Mouse (Mus musculus) forebrain, embryonic 13.5 days (tissue): Measurements from ENCODE around the gene Kirrel3. TPM values are rescaled to one million over a fixed set of nuclear protein-coding genes. Genes with fewer than 3 reads are reported as not detected.
A peak's percentile ranks its signal among the peaks of the same experiment; 100 is the strongest.

Experiments
- ATAC-seq: fragments of 200-750 bp; cut with Nextera tagmentation; 2 replicates; pipeline ENCODE4 v1.8.0; 2017
- H3K27ac ChIP-seq: fragments of 300-500 bp; sonication (generic); 2 replicates; pipeline ENCODE4 v1.5.1; 2015; ENCODE audit warnings: inconsistent platforms, mild to moderate bottlenecking, moderate library complexity
- H3K27me3 ChIP-seq: fragments of 300-500 bp; sonication (generic); 2 replicates; pipeline ENCODE4 v1.6.1; 2015; ENCODE audit warnings: mild to moderate bottlenecking, inconsistent platforms
- H3K36me3 ChIP-seq: fragments of 300-500 bp; sonication (generic); 2 replicates; pipeline ENCODE4 v1.6.1; 2015; ENCODE audit warnings: mild to moderate bottlenecking, inconsistent platforms; ENCODE audit not compliant: poor library complexity, severe bottlenecking
- H3K4me1 ChIP-seq: fragments of 300-500 bp; sonication (generic); 2 replicates; pipeline ENCODE4 v1.6.1; 2015; ENCODE audit warnings: inconsistent platforms
- H3K4me2 ChIP-seq: fragments of 300-500 bp; sonication (generic); 2 replicates; pipeline ENCODE4 v1.6.1; 2015; ENCODE audit warnings: inconsistent platforms, mild to moderate bottlenecking, moderate library complexity
- H3K4me3 ChIP-seq: fragments of 300-500 bp; sonication (generic); 2 replicates; pipeline ENCODE4 v1.5.1; 2015; ENCODE audit warnings: mild to moderate bottlenecking, inconsistent platforms
- H3K9ac ChIP-seq: fragments of 300-500 bp; sonication (generic); 2 replicates; pipeline ENCODE4 v1.6.1; 2015; ENCODE audit warnings: mild to moderate bottlenecking, inconsistent platforms
- H3K9me3 ChIP-seq: fragments of 300-500 bp; sonication (generic); replicated peaks from 2 replicates; pipeline ENCODE4 v1.6.1; 2016; ENCODE audit warnings: inconsistent platforms
- WGBS: fragments of 180-500 bp; shearing (Covaris S2); methylation state at CpG from one replicate; pipeline ENCODE4 v1.1.7; 2015; 5-methylcytosine and 5-hydroxymethylcytosine counted together
- polyA plus RNA-seq: library from polyadenylated mRNA; unstranded; fragments of >200 nt; fragmentation: Nextera tagmentation; extraction: Ambion mirVana; gene quantifications from 2 replicates; pipeline ENCODE4 v1.2.1, GENCODE M21; 2015

Kirrel3 gene
- polyA plus RNA-seq, 1 experiment from 2014 or later: 17.1 TPM

DNA sequence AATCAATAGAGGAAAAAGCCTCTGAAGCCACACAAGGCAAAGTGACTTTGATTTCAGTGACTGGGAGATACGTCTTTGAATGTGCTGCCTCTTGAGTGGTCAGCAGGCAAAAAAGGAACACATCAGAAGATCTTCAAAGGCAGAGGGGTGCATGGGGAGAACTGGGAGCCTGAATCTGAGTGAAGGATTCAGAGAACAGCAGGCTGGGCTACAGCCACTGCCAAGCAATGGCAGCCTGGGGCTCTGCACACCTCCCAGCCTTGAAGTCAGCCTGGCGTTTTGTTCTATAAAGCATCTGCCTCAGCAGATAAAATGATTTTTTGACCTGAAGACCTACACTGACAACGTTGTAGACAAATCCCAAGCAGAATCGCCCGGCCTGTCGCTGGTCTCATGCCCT lies 93.5 kb downstream of the Kirrel3 start:
- peak; percentile 38; the same call in 1 of the 2 replicates for ATAC-seq
- WGBS: 85% methylated on average over 6 of the region's 6 CpGs
- Histone ChIP-seq H3K4me3 (no peak overlapping the region), H3K9ac (no peak overlapping the region), H3K36me3 (no peaks in the 10 kb centered on the region), H3K4me1 (peaks cover 13% of the 10 kb centered on the region), H3K4me2 (no peak overlapping the region), H3K27ac (no peak overlapping the region), H3K27me3 (0 out of 2 replicates have a peak, but pooled peaks cover 2% of the 10 kb centered on the region), H3K9me3 (no peaks in the 10 kb centered on the region)

DNA sequence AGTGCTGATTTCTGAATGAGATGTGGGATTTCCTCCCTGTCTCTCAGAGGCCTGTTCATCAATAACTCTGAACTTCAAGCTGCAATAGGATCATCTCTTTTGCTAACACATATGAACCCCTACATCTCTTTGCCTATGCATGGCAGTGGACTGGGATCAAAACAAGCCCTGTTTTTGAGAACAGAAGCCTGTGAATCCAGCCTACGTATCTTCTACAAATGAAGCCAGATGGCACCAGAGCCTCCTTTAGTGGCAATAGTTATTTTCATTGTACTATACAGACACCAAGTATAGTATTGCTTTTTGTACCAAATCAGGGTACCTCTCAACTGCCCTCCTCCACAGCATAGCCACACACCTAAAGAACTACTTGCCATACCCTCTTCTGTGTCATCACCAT lies 94.4 kb downstream of the Kirrel3 start:
- Histone ChIP-seq H3K36me3 (no peaks in the 10 kb centered on the region), H3K27me3 (0 out of 2 replicates have a peak, but pooled peaks cover 2% of the 10 kb centered on the region), H3K4me2 (no peak overlapping the region), H3K9me3 (no peaks in the 10 kb centered on the region), H3K9ac (no peak overlapping the region), H3K4me1 (peaks cover 13% of the 10 kb centered on the region), H3K4me3 (no peak overlapping the region), H3K27ac (no peak overlapping the region)
- no peak for ATAC-seq
- 87% methylated on average over 1 of the region's 1 CpGs for WGBS

DNA sequence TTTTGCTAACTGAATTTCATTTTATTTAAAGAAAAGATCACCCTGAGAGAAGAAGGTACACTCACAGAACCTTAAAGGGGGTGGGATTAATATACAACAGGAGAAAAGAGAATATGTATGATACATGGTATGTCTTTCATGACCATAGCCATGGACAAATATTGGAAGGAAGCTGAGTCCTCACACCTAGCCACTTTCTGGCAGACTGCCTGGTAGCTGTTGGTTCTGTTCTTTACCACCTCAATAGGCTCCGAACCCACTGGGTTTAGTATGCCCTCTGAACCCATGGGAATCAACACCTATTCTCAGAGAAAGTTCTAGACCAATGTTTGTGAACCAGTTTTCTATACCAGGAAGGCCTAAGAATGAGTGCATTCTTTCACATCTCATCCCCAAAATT lies 96.8 kb downstream of the Kirrel3 start:
- ATAC-seq: no peak
- H3K4me3 ChIP-seq: no peak overlapping the region
- H3K9ac ChIP-seq: no peak overlapping the region
- no peaks in the 10 kb centered on the region for H3K36me3 ChIP-seq
- H3K4me2 ChIP-seq: no peak overlapping the region
- peaks cover 13% of the 10 kb centered on the region for H3K4me1 ChIP-seq
- H3K9me3 ChIP-seq: no peaks in the 10 kb centered on the region
- 85% methylated on average over 1 of the region's 1 CpGs for WGBS
- H3K27me3 ChIP-seq: 0 out of 2 replicates have a peak, but pooled peaks cover 2% of the 10 kb centered on the region
- no peak overlapping the region for H3K27ac ChIP-seq

DNA sequence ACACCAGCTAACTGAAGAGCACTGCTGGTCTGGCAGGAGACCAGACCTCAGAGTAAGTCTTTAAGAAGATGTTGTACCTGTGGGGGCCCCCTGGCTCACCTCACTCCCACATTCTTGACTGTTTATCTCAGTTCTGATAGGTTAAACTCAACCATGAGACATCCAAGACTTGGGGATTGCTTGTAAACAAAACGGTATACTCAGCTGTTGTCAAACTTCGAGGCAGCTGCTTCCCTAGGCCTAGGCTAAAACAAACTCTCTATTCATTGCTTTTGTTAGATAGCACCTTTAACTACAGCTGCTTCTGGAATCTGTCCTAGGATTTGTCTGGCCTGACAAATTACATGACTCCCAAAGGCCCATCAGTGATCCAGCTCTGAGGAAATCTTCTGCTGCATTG lies 99.8 kb downstream of the Kirrel3 start:
- no peaks in the 10 kb centered on the region for H3K9me3 ChIP-seq
- H3K4me2 ChIP-seq: no peak overlapping the region
- H3K27me3 ChIP-seq: no peaks in the 10 kb centered on the region
- H3K27ac ChIP-seq: no peak overlapping the region
- ATAC-seq: no peak
- H3K4me3 ChIP-seq: no peak overlapping the region
- H3K36me3 ChIP-seq: no peaks in the 10 kb centered on the region
- H3K9ac ChIP-seq: no peak overlapping the region
- H3K4me1 ChIP-seq: 0 out of 2 replicates have a peak, but pooled peaks cover 4% of the 10 kb centered on the region
- WGBS: 58% methylated on average over 2 of the region's 2 CpGs

DNA sequence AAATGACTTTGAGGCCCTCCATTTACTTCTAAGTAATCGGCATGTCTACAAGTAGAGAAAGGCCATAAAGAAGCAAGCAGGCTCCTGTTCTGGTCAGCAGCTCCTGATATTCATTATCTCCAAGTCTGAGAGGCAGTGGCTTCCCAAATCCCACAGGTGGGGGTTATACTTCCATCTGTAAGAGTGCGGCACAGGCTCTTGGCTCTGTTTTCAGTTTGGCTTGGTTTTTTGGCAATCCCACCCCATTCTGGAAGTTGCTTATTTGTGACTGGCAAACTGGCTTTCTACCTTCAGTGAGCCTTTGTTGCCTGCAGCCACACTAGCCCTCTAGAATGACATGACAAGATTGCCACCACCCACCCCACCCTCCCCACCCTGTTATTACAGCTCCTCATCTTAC lies 100.4 kb downstream of the Kirrel3 start:
- H3K27me3 ChIP-seq: no peaks in the 10 kb centered on the region
- H3K36me3 ChIP-seq: no peaks in the 10 kb centered on the region
- H3K27ac ChIP-seq: no peak overlapping the region
- H3K4me3 ChIP-seq: no peak overlapping the region
- no peaks in the 10 kb centered on the region for H3K9me3 ChIP-seq
- no peak overlapping the region for H3K9ac ChIP-seq
- H3K4me2 ChIP-seq: no peak overlapping the region
- 76% methylated on average over 2 of the region's 2 CpGs for WGBS
- H3K4me1 ChIP-seq: 0 out of 2 replicates have a peak, but pooled peaks cover 4% of the 10 kb centered on the region
- ATAC-seq: no peak

DNA sequence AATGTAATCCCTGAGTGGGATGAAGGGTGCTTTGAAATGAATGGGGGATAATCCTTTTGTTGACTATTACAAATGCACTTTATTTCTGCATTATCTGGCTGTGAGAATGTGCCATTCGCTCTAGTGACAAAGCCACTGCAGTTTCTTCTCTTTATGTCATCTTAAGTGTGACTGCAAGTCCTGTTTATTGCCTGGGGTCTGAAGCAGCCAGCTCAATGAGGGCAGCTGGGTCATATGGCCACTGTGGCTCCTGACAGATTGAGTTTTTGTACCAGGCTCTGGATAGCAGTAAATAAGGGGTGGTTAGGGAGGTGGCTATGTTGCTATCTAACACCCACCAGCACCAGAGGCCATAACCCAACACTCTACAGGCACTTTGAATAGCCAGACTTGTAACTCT lies 104.1 kb downstream of the Kirrel3 start:
- no peak for ATAC-seq
- H3K27ac ChIP-seq: no peak overlapping the region
- no peaks in the 10 kb centered on the region for H3K27me3 ChIP-seq
- H3K9ac ChIP-seq: no peak overlapping the region
- no peaks in the 10 kb centered on the region for H3K36me3 ChIP-seq
- no peak overlapping the region for H3K4me3 ChIP-seq
- H3K9me3 ChIP-seq: no peaks in the 10 kb centered on the region
- 37% methylated on average over 1 of the region's 1 CpGs for WGBS
- H3K4me1 ChIP-seq: peaks cover 12% of the 10 kb centered on the region; the same call in 1 of the 2 replicates
- no peak overlapping the region for H3K4me2 ChIP-seq

DNA sequence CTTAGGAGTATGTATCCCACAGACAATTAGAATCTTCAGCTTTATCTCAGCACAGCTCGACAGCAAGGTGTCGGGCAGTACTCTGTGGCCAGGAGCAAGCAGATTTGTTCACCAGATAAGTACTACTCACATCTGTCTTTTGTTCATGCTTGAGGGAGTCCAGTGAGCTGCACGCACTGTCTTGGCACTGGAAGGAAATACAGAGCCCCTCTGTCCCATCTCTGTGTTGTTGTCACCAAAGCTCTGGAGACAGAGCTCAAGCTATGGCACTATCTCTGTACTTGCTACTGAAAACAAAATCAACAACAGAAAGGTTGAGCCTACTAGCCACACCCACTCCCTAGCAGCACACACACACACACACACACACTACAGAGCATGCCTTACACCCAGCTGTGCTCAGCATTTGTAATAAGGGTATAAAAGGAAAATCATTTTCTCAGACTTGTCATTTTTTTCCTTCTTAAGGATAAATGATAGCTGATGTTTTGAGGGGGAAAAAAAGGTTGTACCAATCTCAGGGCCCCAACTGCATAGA lies 106.4 kb downstream of the Kirrel3 start:
- Histone ChIP-seq H3K9ac (no peak overlapping the region), H3K4me1 (peaks cover 12% of the 10 kb centered on the region; the same call in 1 of the 2 replicates), H3K27ac (peak overlapping the region; percentile 41; the same call in 1 of the 2 replicates), H3K36me3 (no peaks in the 10 kb centered on the region), H3K4me2 (no peak overlapping the region), H3K27me3 (no peaks in the 10 kb centered on the region), H3K9me3 (no peaks in the 10 kb centered on the region), H3K4me3 (no peak overlapping the region)
- WGBS: 47% methylated on average over 3 of the region's 3 CpGs
- ATAC-seq: 0 out of 2 replicates have a peak, but pooled peaks have one; percentile 45

DNA sequence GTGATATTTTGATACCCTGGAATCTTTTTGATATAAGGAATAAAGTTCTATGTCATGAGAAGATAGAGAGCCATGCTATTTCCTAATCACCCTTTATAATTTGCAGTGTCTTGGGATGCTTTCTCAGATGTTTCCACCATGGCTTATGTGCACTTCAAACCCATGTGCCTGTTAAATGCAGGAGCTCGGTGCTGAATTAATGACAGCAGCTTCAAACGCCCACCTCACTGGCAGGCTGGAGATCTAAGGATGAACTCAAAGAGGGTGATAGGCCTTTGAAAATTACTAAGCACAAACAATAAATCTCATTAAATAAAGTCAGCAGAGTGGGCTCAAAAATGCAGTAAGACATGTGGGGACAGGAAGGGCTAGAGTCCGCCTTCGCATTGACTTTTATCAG lies 108.2 kb downstream of the Kirrel3 start:
- 83% methylated on average over 4 of the region's 4 CpGs for WGBS
- peaks cover 12% of the 10 kb centered on the region; the same call in 1 of the 2 replicates for H3K4me1 ChIP-seq
- no peak overlapping the region for H3K27ac ChIP-seq
- no peak overlapping the region for H3K4me3 ChIP-seq
- no peaks in the 10 kb centered on the region for H3K36me3 ChIP-seq
- H3K4me2 ChIP-seq: no peak overlapping the region
- no peak overlapping the region for H3K9ac ChIP-seq
- no peak for ATAC-seq
- H3K27me3 ChIP-seq: no peaks in the 10 kb centered on the region
- H3K9me3 ChIP-seq: no peaks in the 10 kb centered on the region

DNA sequence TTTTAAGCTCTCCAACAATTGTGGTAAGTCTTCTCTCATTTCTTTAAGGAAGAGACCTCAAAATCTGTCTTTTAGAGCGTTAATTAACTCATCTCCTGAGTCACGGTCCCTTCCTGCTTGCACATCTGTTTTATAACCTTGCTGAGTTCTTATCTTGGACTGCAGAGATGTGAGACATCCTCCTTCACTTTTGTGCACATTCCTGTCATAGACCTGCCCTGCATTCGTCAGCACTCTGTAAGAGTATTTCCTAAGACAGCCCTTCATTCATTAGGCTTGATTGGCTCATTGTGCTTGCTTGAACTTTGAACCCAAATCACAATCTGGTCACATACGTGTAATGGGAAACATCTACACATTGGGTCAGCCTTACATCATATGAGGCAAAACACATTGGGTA lies 114.6 kb downstream of the Kirrel3 start:
- no peak overlapping the region for H3K27ac ChIP-seq
- H3K4me2 ChIP-seq: no peak overlapping the region
- WGBS: 72% methylated on average over 4 of the region's 4 CpGs
- ATAC-seq: no peak
- H3K9ac ChIP-seq: no peak overlapping the region
- no peaks in the 10 kb centered on the region for H3K9me3 ChIP-seq
- no peaks in the 10 kb centered on the region for H3K27me3 ChIP-seq
- no peak overlapping the region for H3K4me3 ChIP-seq
- H3K36me3 ChIP-seq: no peaks in the 10 kb centered on the region
- peaks cover 18% of the 10 kb centered on the region for H3K4me1 ChIP-seq

DNA sequence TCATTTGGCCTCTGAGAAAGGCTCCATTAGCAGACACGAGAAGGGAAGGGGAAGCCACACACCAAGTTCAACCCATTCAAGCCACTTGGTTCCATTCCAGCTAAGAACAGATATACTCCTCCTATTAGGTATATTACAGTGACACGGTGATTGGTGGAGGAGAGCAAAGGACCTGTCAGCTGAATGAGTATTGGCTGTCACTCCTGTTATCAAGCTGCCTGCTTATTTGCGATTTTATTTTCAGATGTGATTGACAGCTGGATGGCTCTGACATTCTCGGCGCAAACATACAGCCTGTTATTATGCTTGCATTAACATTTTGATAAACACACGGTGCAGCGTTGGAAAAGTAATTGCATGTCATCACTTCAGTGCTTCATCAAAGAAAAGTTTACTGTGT lies 118.1 kb downstream of the Kirrel3 start:
- Histone ChIP-seq H3K27me3 (no peaks in the 10 kb centered on the region), H3K27ac (0 out of 2 replicates have a peak overlapping the region, but pooled peaks have one; percentile 41), H3K9ac (no peak overlapping the region), H3K4me3 (no peak overlapping the region), H3K4me2 (no peak overlapping the region), H3K4me1 (peaks cover 18% of the 10 kb centered on the region), H3K36me3 (no peaks in the 10 kb centered on the region), H3K9me3 (no peaks in the 10 kb centered on the region)
- WGBS: 70% methylated on average over 7 of the region's 7 CpGs
- peak; percentile 84 for ATAC-seq

DNA sequence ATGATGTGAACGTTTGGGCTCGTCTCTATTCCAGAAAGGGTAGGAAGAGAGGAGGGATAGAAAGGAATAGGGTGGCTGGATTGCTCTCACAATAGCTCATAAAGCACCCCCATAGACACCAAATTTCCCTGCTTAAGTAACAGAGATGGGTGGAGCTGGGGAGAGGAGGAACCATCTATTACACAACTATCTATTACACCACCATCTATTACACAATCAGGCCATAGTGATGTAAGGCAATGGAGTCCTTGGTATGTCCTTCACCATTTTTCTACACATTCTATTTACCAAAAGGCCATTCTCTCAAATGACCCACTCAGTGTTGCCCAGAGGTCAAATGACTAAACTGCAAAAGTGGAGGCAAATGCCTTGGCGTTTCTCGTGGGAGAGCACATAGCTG lies 119.2 kb downstream of the Kirrel3 start:
- Histone ChIP-seq H3K4me3 (no peak overlapping the region), H3K9ac (no peak overlapping the region), H3K9me3 (no peaks in the 10 kb centered on the region), H3K4me1 (peaks cover 18% of the 10 kb centered on the region), H3K27ac (no peak overlapping the region; the same call in 1 of the 2 replicates), H3K27me3 (no peaks in the 10 kb centered on the region), H3K36me3 (no peaks in the 10 kb centered on the region), H3K4me2 (no peak overlapping the region)
- no peak for ATAC-seq
- 69% methylated on average over 4 of the region's 4 CpGs for WGBS

DNA sequence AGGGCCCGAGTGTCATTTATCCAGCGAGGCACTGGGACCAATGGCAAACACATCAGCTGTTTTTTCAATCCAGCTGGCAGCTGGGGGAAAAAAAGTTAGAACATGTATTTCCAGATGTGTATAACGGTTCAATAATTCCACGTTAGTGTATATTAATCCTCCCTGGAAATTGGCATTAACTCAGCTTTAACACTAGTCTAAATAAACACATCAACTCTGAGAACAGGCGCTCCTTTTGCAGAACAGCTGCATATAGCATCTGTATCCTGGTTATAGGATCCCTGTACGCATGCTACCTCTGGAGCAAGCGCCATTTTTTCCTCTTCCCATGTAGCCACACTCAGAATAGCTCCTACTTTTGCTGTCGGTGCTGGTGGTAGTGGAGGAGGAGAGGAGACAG lies 119.8 kb downstream of the Kirrel3 start:
- Histone ChIP-seq H3K4me2 (no peak overlapping the region), H3K27me3 (no peaks in the 10 kb centered on the region), H3K27ac (no peak overlapping the region), H3K4me1 (peaks cover 18% of the 10 kb centered on the region), H3K4me3 (no peak overlapping the region), H3K9ac (no peak overlapping the region), H3K36me3 (no peaks in the 10 kb centered on the region), H3K9me3 (no peaks in the 10 kb centered on the region)
- 80% methylated on average over 8 of the region's 8 CpGs for WGBS
- ATAC-seq: no peak

DNA sequence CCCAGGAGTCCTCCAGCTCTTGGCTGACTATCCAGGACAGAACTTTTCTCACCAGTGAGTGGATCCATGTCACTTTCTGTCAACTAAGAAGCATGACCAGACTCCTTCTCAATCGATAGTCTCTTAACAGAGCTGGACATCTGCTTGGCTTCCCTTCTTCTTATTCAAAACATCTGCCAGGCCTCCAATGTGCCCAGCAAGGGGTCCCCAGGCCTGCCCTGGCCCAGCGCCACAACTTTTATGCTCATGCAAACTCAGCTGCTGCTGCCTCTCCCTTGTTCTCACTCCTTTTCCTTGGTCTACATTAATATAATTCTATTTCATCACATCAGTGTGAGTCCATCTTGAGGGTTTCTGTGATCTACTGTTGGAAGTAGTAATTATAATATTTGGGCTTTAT lies 122.3 kb downstream of the Kirrel3 start:
- H3K9ac ChIP-seq: no peak overlapping the region
- whole genome bisulfite sequencing: 75% methylated on average over 2 of the region's 2 CpGs
- no peak overlapping the region for H3K27ac ChIP-seq
- no peak overlapping the region for H3K4me2 ChIP-seq
- no peak for ATAC-seq
- H3K9me3 ChIP-seq: no peaks in the 10 kb centered on the region
- H3K4me1 ChIP-seq: peaks cover 18% of the 10 kb centered on the region
- H3K36me3 ChIP-seq: no peaks in the 10 kb centered on the region
- no peaks in the 10 kb centered on the region for H3K27me3 ChIP-seq
- H3K4me3 ChIP-seq: no peak overlapping the region
